In the genomic region with DNA sequence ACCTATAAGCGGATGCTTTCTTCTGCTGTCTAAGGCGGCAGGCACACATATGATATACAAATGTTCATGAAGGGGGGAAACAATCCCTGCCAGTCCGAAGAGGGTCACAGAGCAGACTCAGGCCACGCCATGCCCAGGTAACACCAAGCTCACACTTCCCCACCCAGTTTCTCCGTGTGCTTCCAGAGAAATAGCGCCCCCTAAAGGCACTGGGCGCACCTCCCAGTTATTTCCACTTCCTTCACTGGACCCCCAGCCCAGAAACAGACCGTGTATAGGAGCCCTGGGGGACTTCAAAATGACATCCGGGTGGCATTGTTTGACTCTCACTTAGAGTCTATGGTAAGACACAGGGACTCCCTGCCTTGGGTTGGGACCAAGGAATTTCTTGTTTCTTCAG, we compare ENCODE assay signal across 22 mouse cellular contexts. TPM values are rescaled to one million over a fixed set of nuclear protein-coding genes. Genes with fewer than 3 reads are reported as not detected.
DNase-seq lines count a peak whose midpoint lies in the region; ATAC-seq and TF ChIP-seq lines count a peak whose summit lies in the region.
"Had no signal": no experiment of that assay in that cellular context is flagged by ENCODE, and none has a peak within 500 bp of the region (broad histone marks: within the 10 kb centered on the region; RNA-seq: fewer than 3 reads in every experiment).

No protein-coding gene starts in this region.

- H3K9me3 ChIP-seq in hindbrain, postnatal 0 days (ENCODE audit: low read length), result no peaks in the 10 kb centered on the region
- no peaks in the 10 kb centered on the region for H3K9me3 ChIP-seq in hindbrain, embryonic 16.5 days (ENCODE audit: control insufficient read depth, low read length)
- H3K9me3 ChIP-seq in liver, postnatal 0 days (ENCODE audit: low read length), result no peaks in the 10 kb centered on the region
- no peaks in the 10 kb centered on the region for H3K9me3 ChIP-seq in liver, embryonic 12.5 days (replicated peaks)
- no peaks in the 10 kb centered on the region for H3K9me3 ChIP-seq in E14TG2a.4 (ENCODE audit: low read length)
- H3K9me3 ChIP-seq in forebrain, embryonic 13.5 days (replicated peaks), result no peaks in the 10 kb centered on the region
- H3K9me3 ChIP-seq: G1E; heart, embryonic 10.5 days; limb, embryonic 12.5 days; midbrain, embryonic 10.5 days had no signal

- 0 out of 2 replicates have a peak, but pooled peaks cover 13% of the 10 kb centered on the region for H3K27me3 ChIP-seq in hindbrain, postnatal 0 days (ENCODE audit: insufficient read depth, low read length)
- H3K27me3 ChIP-seq in hindbrain, embryonic 16.5 days (replicated peaks; ENCODE audit: control insufficient read depth, insufficient read depth, low read length), result peaks cover 9% of the 10 kb centered on the region
- peaks cover 26% of the 10 kb centered on the region for H3K27me3 ChIP-seq in liver, postnatal 0 days (ENCODE audit: insufficient read depth, low read length)
- H3K27me3 ChIP-seq in liver, embryonic 12.5 days (replicated peaks), result peaks cover 48% of the 10 kb centered on the region
- H3K27me3 ChIP-seq in E14TG2a.4 (ENCODE audit: insufficient read depth, low read length), result peaks cover 43% of the 10 kb centered on the region
- H3K27me3 ChIP-seq in forebrain, embryonic 13.5 days, result peaks cover 22% of the 10 kb centered on the region; the same call in 1 of the 2 replicates

- H3K9ac ChIP-seq in hindbrain, postnatal 0 days (replicated peaks; ENCODE audit: low read length), result no peak overlapping the region
- H3K9ac ChIP-seq in hindbrain, embryonic 16.5 days (ENCODE audit: low read depth, low read length), result no peak overlapping the region
- no peak overlapping the region for H3K9ac ChIP-seq in liver, postnatal 0 days (replicated peaks)
- H3K9ac ChIP-seq in liver, embryonic 12.5 days, result no peak overlapping the region
- H3K9ac ChIP-seq in forebrain, embryonic 13.5 days, result no peak overlapping the region
- H3K9ac ChIP-seq: limb, embryonic 12.5 days had no signal

- no peak overlapping the region for H3K4me2 ChIP-seq in hindbrain, postnatal 0 days (ENCODE audit: low read depth, low read length)
- H3K4me2 ChIP-seq in hindbrain, embryonic 16.5 days (ENCODE audit: low read length), result no peak overlapping the region
- H3K4me2 ChIP-seq in liver, postnatal 0 days (ENCODE audit: low read depth, low read length), result no peak overlapping the region
- no peak overlapping the region for H3K4me2 ChIP-seq in liver, embryonic 12.5 days
- H3K4me2 ChIP-seq in forebrain, embryonic 13.5 days, result no peak overlapping the region
- H3K4me2 ChIP-seq: limb, embryonic 12.5 days had no signal

- no peak for DNase-seq in hindbrain, postnatal 0 days (ENCODE audit: low spot score)
- DNase-seq in liver, postnatal 0 days, result no peak
- DNase-seq: adrenal gland, postnatal 25 days; cerebellum, adult 18-20 months; gastrocnemius, postnatal 36 days; lung, adult 18-20 months; right cerebral cortex, adult 18-20 months; thymus, postnatal 14 days had no signal

- no peak for ATAC-seq in hindbrain, postnatal 0 days
- ATAC-seq in hindbrain, embryonic 16.5 days, result no peak
- ATAC-seq in liver, postnatal 0 days, result no peak
- no peak for ATAC-seq in liver, embryonic 12.5 days
- no peak for ATAC-seq in forebrain, embryonic 13.5 days
- ATAC-seq: forebrain, embryonic 14.5 days had no signal

- no peaks in the 10 kb centered on the region for H3K36me3 ChIP-seq in hindbrain, postnatal 0 days (ENCODE audit: insufficient read depth, low read length)
- H3K36me3 ChIP-seq in hindbrain, embryonic 16.5 days (ENCODE audit: control insufficient read depth, insufficient read depth, low read length), result no peaks in the 10 kb centered on the region
- H3K36me3 ChIP-seq in liver, postnatal 0 days (replicated peaks; ENCODE audit: insufficient read depth, low read length), result no peaks in the 10 kb centered on the region
- no peaks in the 10 kb centered on the region for H3K36me3 ChIP-seq in liver, embryonic 12.5 days
- no peaks in the 10 kb centered on the region for H3K36me3 ChIP-seq in E14TG2a.4 (ENCODE audit: insufficient read depth, low read length)
- no peaks in the 10 kb centered on the region for H3K36me3 ChIP-seq in forebrain, embryonic 13.5 days (ENCODE audit: poor library complexity, severe bottlenecking)
- H3K36me3 ChIP-seq: G1E; heart, embryonic 10.5 days; limb, embryonic 12.5 days; midbrain, embryonic 10.5 days had no signal

- peak; percentile 19; the same call in 1 of the 2 replicates for TF ChIP-seq CTCF in hindbrain, postnatal 0 days (IDR thresholded peaks at IDR 0.05; ENCODE audit: low read depth)
- peak; percentile 31; the same call in 1 of the 2 replicates for TF ChIP-seq CTCF in liver, postnatal 0 days (IDR thresholded peaks at IDR 0.05; ENCODE audit: low read depth)
- TF ChIP-seq CTCF in E14TG2a.4 (conservative IDR thresholded peaks at IDR 0.05; ENCODE audit: low read length), result peak; percentile 88
- TF ChIP-seq CTCF in bone marrow macrophage, adult 2 months (IDR thresholded peaks at IDR 0.05; ENCODE audit: low read depth, low read length), result peak; percentile 27; the same call in 1 of the 2 replicates

- no peak for TF ChIP-seq POLR2A in bone marrow macrophage, adult 2 months (IDR thresholded peaks at IDR 0.05; ENCODE audit: borderline replicate concordance, low read depth, low read length)

- no peak for TF ChIP-seq EP300 in liver, postnatal 0 days (IDR thresholded peaks at IDR 0.05; ENCODE audit: low read depth)

- 79% methylated on average over 9 of the region's 9 CpGs for WGBS in hindbrain, postnatal 0 days
- 82% methylated on average over 9 of the region's 9 CpGs for WGBS in hindbrain, embryonic 16.5 days
- 68% methylated on average over 9 of the region's 9 CpGs for WGBS in liver, postnatal 0 days (ENCODE audit: insufficient replicate concordance)
- 58% methylated on average over 9 of the region's 9 CpGs for WGBS in liver, embryonic 12.5 days (ENCODE audit: insufficient replicate concordance)
- WGBS in forebrain, embryonic 13.5 days, result 80% methylated on average over 9 of the region's 9 CpGs

- H3K4me3 ChIP-seq in hindbrain, postnatal 0 days (ENCODE audit: low read length), result no peak overlapping the region
- no peak overlapping the region for H3K4me3 ChIP-seq in hindbrain, embryonic 16.5 days (ENCODE audit: low read length)
- H3K4me3 ChIP-seq in liver, postnatal 0 days (ENCODE audit: low read depth, low read length), result no peak overlapping the region
- no peak overlapping the region for H3K4me3 ChIP-seq in liver, embryonic 12.5 days
- H3K4me3 ChIP-seq in E14TG2a.4 (replicated peaks; ENCODE audit: low read length), result no peak overlapping the region
- H3K4me3 ChIP-seq in bone marrow macrophage, adult 2 months (ENCODE audit: insufficient read depth, low read length), result no peak overlapping the region
- H3K4me3 ChIP-seq in forebrain, embryonic 13.5 days, result no peak overlapping the region
- H3K4me3 ChIP-seq: heart, embryonic 10.5 days; limb, embryonic 12.5 days; midbrain, embryonic 10.5 days had no signal

- H3K27ac ChIP-seq in hindbrain, postnatal 0 days, result no peak overlapping the region
- H3K27ac ChIP-seq in hindbrain, embryonic 16.5 days (ENCODE audit: low read depth, low read length), result no peak overlapping the region
- H3K27ac ChIP-seq in liver, postnatal 0 days (ENCODE audit: low read depth), result no peak overlapping the region
- no peak overlapping the region for H3K27ac ChIP-seq in liver, embryonic 12.5 days
- H3K27ac ChIP-seq in bone marrow macrophage, adult 2 months (ENCODE audit: insufficient read depth, low read depth, low read length), result no peak overlapping the region
- no peak overlapping the region for H3K27ac ChIP-seq in forebrain, embryonic 13.5 days
- H3K27ac ChIP-seq: heart, embryonic 10.5 days; limb, embryonic 12.5 days; macrophage; midbrain, embryonic 10.5 days; stomach, postnatal 0 days had no signal

- H3K4me1 ChIP-seq in hindbrain, postnatal 0 days (ENCODE audit: insufficient read depth, low read length), result peaks cover 9% of the 10 kb centered on the region; the same call in 1 of the 2 replicates
- peaks cover 7% of the 10 kb centered on the region for H3K4me1 ChIP-seq in hindbrain, embryonic 16.5 days (ENCODE audit: control insufficient read depth, insufficient read depth, low read depth, low read length)
- H3K4me1 ChIP-seq in liver, postnatal 0 days (ENCODE audit: insufficient read depth), result peaks cover 6% of the 10 kb centered on the region
- peaks cover 9% of the 10 kb centered on the region; the same call in 1 of the 2 replicates for H3K4me1 ChIP-seq in liver, embryonic 12.5 days
- peaks cover 53% of the 10 kb centered on the region for H3K4me1 ChIP-seq in E14TG2a.4 (replicated peaks; ENCODE audit: low read depth, low read length)
- H3K4me1 ChIP-seq in bone marrow macrophage, adult 2 months (ENCODE audit: control insufficient read depth, insufficient read depth, low read length), result no peaks in the 10 kb centered on the region
- peaks cover 13% of the 10 kb centered on the region for H3K4me1 ChIP-seq in forebrain, embryonic 13.5 days

RNA-seq across cellular contexts. Expression of gene Ptgis, which starts 3.2 kb away (rescaled TPM):
- total RNA-seq in hindbrain, postnatal 0 days (2014; rRNA removed), result 3.2 and 7.7 TPM in 2 replicates
- polyA plus RNA-seq in hindbrain, postnatal 0 days (2015; fragmentation: Nextera tagmentation; extraction: Ambion mirVana), result 4.1 and 4.4 TPM in 2 replicates
- polyA plus RNA-seq in hindbrain, embryonic 16.5 days (2015; fragmentation: Nextera tagmentation; extraction: Ambion mirVana), result 4.2 and 5.5 TPM in 2 replicates
- polyA plus RNA-seq in liver, postnatal 0 days (2015; fragmentation: Nextera tagmentation; extraction: Ambion mirVana), result 1.1 and 1.8 TPM in 2 replicates
- 2.4 and 2.9 TPM in 2 replicates for polyA plus RNA-seq in liver, embryonic 12.5 days (2016; fragmentation: Nextera tagmentation; extraction: Ambion mirVana)
- polyA plus RNA-seq in bone marrow macrophage, adult 2 months (2012; ENCODE audit: insufficient read depth, insufficient read length, missing spikeins), result not detected in 2 replicates
- polyA plus RNA-seq in forebrain, embryonic 13.5 days (2015; fragmentation: Nextera tagmentation; extraction: Ambion mirVana), result 3.5 and 4.4 TPM in 2 replicates
- total RNA-seq: common myeloid progenitor, adult 5-6 weeks; G1E; hematopoietic stem cell, adult 5-6 weeks had no signal
- polyA plus RNA-seq: G1E, macrophage had no signal

RNA-seq across cellular contexts. Expression of gene Kcnb1, which starts 47.3 kb away (rescaled TPM):
- 21.5 and 33.6 TPM in 2 replicates for total RNA-seq in hindbrain, postnatal 0 days (2014; rRNA removed)
- 4.0 and 5.1 TPM in 2 replicates for polyA plus RNA-seq in hindbrain, postnatal 0 days (2015; fragmentation: Nextera tagmentation; extraction: Ambion mirVana)
- polyA plus RNA-seq in hindbrain, embryonic 16.5 days (2015; fragmentation: Nextera tagmentation; extraction: Ambion mirVana), result 3.2 TPM in 2 replicates
- 0.11 and 0.21 TPM in 2 replicates for polyA plus RNA-seq in liver, postnatal 0 days (2015; fragmentation: Nextera tagmentation; extraction: Ambion mirVana)
- 0.19 and 0.43 TPM in 2 replicates for polyA plus RNA-seq in liver, embryonic 12.5 days (2016; fragmentation: Nextera tagmentation; extraction: Ambion mirVana)
- polyA plus RNA-seq in bone marrow macrophage, adult 2 months (2012; ENCODE audit: insufficient read depth, insufficient read length, missing spikeins), result 0.62 and 0.84 TPM in 2 replicates
- 1.3 and 1.5 TPM in 2 replicates for polyA plus RNA-seq in forebrain, embryonic 13.5 days (2015; fragmentation: Nextera tagmentation; extraction: Ambion mirVana)
- polyA plus RNA-seq: G1E had no signal

Comparison
In these comparisons a context has a peak if more than half of its experiments do, and no peak if none do; other contexts are left out.
1. CTCF ChIP-seq: peak in every context shown above with its lines; median percentile 88 in E14TG2a.4; 31 in liver, postnatal 0 days; 27 in bone marrow macrophage, adult 2 months; 19 in hindbrain, postnatal 0 days.